Mouse (Mus musculus) heart, adult 2 months (tissue): Measurements from ENCODE around the gene Gm12845. TPM values are rescaled to one million over a fixed set of nuclear protein-coding genes. Genes with fewer than 3 reads are reported as not detected.
A peak's percentile ranks its signal among the peaks of the same experiment; 100 is the strongest.
"Not testable (repeated sequence)": the region's sequence is repeated elsewhere in the genome, so short reads cannot be mapped to it uniquely, and the experiment has no call there.

ENCODE experiments used
- DNase-seq, 2 experiments: peaks; one replicate each; pipeline ENCODE4 v3.0.0; 2021
- H3K27ac ChIP-seq: fragments of 200-600 bp; 2 replicates; pipeline ENCODE4 v1.8.1; 2022
- H3K27me3 ChIP-seq: fragments of 200-500 bp; 2 replicates; pipeline ENCODE4 v1.6.1; 2012; ENCODE audit warnings: mild to moderate bottlenecking, low read length, inconsistent platforms, mixed read lengths; ENCODE audit not compliant: control insufficient read depth, insufficient read depth
- H3K36me3 ChIP-seq: fragments of 200-500 bp; 2 replicates; pipeline ENCODE4 v1.6.1; 2012; ENCODE audit warnings: low read length, inconsistent platforms; ENCODE audit not compliant: control insufficient read depth, insufficient read depth
- H3K4me1 ChIP-seq: fragments of 200-500 bp; 2 replicates; pipeline ENCODE4 v1.6.1; 2011; ENCODE audit warnings: low read length; ENCODE audit not compliant: control insufficient read depth, insufficient read depth
- H3K4me3 ChIP-seq: fragments of 200-600 bp; 2 replicates; pipeline ENCODE4 v1.8.1; 2022
- H3K79me2 ChIP-seq: fragments of 200-500 bp; replicated peaks from 2 replicates; pipeline ENCODE4 v1.6.1; 2012; ENCODE audit warnings: mild to moderate bottlenecking, inconsistent platforms, low read length, moderate library complexity, mixed read lengths; ENCODE audit not compliant: control insufficient read depth, insufficient read depth
- H3K9ac ChIP-seq: fragments of 200-500 bp; 2 replicates; pipeline ENCODE4 v1.6.1; 2012; ENCODE audit warnings: low read depth, mild to moderate bottlenecking, control low read depth, inconsistent platforms, low read length, mixed read lengths
- CTCF ChIP-seq: fragments of 200-600 bp; IDR thresholded peaks from 2 replicates; pipeline ENCODE4 v1.8.1; 2022; ENCODE audit warnings: antibody characterized with exemption, mild to moderate bottlenecking, moderate library complexity
- EP300 ChIP-seq: fragments of 200-500 bp; IDR thresholded peaks from 2 replicates; pipeline ENCODE4 v1.6.1; 2011; ENCODE audit warnings: low read depth, low read length, control low read depth; ENCODE audit not compliant: insufficient read depth
- POLR2A ChIP-seq: fragments of 200-500 bp; IDR thresholded peaks from 2 replicates; pipeline ENCODE4 v1.6.1; 2011; ENCODE audit warnings: mild to moderate bottlenecking, low read depth, low read length, control low read depth; ENCODE audit not compliant: insufficient read depth
- WGBS: fragments of 180-500 bp; shearing (Covaris S2); methylation state at CpG from one replicate; pipeline ENCODE4 v1.1.7; 2018; 5-methylcytosine and 5-hydroxymethylcytosine counted together
- intact Hi-C: fragments of 180-260 bp; cut with DNase I; formaldehyde crosslinking; loops from one replicate; pipeline ENCODE4 v1.15.1; 2025
- polyA plus RNA-seq: library from polyadenylated mRNA; depleted of rRNA; stranded (reverse); fragments of >200 nt; gene quantifications from 2 replicates; pipeline ENCODE4 v1.2.3, GENCODE M21; 2012; rRNA removed
- total RNA-seq, 2 experiments: library from RNA; stranded (reverse); gene quantifications; 2 replicates each; pipeline ENCODE4 v1.2.3; 2021

Gm12845 gene
- total and polyA plus RNA-seq, 3 experiments: not detected

DNA sequence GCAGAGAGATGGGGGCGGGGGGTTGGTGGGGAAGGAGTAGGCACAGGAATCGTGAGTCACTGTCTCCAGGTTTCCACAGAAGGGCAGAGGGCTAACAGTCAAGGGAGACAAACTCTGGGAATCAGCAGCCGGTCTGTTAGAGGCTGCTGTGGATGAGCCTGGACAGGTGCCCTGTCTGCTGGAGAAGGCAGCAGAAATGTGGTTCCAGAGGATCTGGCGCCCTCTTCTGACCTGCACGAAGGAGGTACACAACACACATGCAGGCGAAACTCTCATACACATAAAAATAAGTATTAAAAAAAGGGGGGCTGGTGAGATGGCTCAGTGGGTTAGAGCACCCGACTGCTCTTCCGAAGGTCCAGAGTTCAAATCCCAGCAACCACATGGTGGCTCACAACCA, 13.3 kb downstream of the Gm12845 start:
- 37% methylated on average over 8 of the region's 8 CpGs for WGBS
- no peak overlapping the region for H3K27ac ChIP-seq
- intact Hi-C loops: no loop called here
- H3K4me3 ChIP-seq: no peak overlapping the region
- no peaks in the 10 kb centered on the region for H3K79me2 ChIP-seq
- DNase-seq: no peak
- H3K4me1 ChIP-seq: no peaks in the 10 kb centered on the region
- no peak overlapping the region for H3K9ac ChIP-seq
- H3K27me3 ChIP-seq: no peaks in the 10 kb centered on the region; the same call in 1 of the 2 replicates
- no peaks in the 10 kb centered on the region for H3K36me3 ChIP-seq
- TF ChIP-seq EP300: no peak
- no peak for TF ChIP-seq POLR2A
- no peak for TF ChIP-seq CTCF

GRCm38 (mm10) chr4:117752469-117752868, 28.3 kb downstream of the Gm12845 start:
- DNase-seq, H3K36me3 ChIP-seq, H3K27ac ChIP-seq, intact Hi-C loops, H3K27me3 ChIP-seq, H3K79me2 ChIP-seq, H3K4me3 ChIP-seq, H3K4me1 ChIP-seq, H3K9ac ChIP-seq: not testable (repeated sequence)
- 46% methylated on average over 5 of the region's 5 CpGs for WGBS

DNA sequence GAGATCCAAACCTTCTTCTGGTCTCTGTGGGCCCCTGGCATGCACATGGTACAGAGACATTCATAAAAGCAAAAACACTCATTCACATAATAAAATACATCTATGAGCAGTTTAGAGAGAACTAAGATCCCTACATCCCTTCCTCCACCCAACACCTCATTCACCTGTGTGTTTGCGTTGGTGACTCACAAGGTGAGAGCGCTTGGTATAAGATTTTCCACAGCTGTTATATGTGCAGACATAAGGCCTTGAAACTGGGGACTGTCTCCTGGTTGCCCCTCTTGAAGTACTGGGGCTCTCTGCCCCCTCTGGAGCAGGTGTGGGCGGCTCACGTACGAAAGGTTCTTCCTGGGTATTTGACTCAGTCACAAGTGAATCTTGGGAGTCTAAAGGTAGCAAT, 35.9 kb downstream of the Gm12845 start:
- no peak for TF ChIP-seq CTCF
- TF ChIP-seq POLR2A: no peak
- no peak for TF ChIP-seq EP300
- Histone ChIP-seq H3K27ac (no peak overlapping the region), H3K36me3 (no peaks in the 10 kb centered on the region), H3K4me3 (no peak overlapping the region), H3K4me1 (no peaks in the 10 kb centered on the region), H3K9ac (no peak overlapping the region), H3K79me2 (no peaks in the 10 kb centered on the region), H3K27me3 (no peaks in the 10 kb centered on the region)
- intact Hi-C loops: no loop called here
- no peak for DNase-seq
- WGBS: 89% methylated on average over 5 of the region's 5 CpGs

- TF ChIP-seq CTCF: no peak
- TF ChIP-seq EP300: no peak
- Histone ChIP-seq H3K4me3 (no peak within 1 kb of the TSS), H3K9ac (no peak within 1 kb of the TSS), H3K27ac (no peak within 1 kb of the TSS), H3K27me3 (no peaks in the 10 kb centered on the region), H3K36me3 (no peaks in the 10 kb centered on the region), H3K79me2 (no peaks in the 10 kb centered on the region), H3K4me1 (no peaks in the 10 kb centered on the region)
- no peak for DNase-seq
- intact Hi-C loops: no loop called here
- 81% methylated on average over 11 of the region's 12 CpGs for WGBS
These were observed 41.2 kb downstream of the Gm12845 start, which contains the start of gene Klf17 for GRCm38 (mm10) chr4:117765416-117765815. Klf17 (minus strand) TSS chr4:117765648.

DNA sequence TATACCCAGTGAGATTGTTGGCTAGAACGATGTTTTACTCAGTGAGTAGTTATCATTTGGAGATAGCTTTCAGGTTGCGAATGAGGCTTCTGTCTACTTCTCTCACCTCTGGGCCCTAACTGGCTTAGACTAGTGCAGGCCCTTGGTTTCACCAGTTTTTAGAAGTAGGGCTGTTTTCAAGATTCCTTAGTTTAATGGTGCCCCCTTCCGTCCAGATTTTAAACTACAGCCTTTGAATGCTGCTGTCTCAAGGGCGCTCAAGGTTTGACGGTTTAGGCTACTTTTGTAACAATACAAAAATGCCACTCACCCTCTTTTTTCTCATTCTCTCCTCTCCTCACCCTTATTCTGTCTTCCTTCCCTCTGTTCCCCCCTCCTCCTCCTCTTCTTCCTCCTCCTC, 46.7 kb downstream of the Gm12845 start:
- 15% methylated on average over 5 of the region's 5 CpGs for WGBS
- no peak overlapping the region for H3K4me3 ChIP-seq
- DNase-seq: peak; percentile 15 to 28
- no peaks in the 10 kb centered on the region for H3K36me3 ChIP-seq
- no peak overlapping the region for H3K27ac ChIP-seq
- no peak overlapping the region for H3K9ac ChIP-seq
- intact Hi-C loops: loop anchor here (1.0 to 10.0 kb wide), 2 partner anchors 66 to 496 kb away; no protein-coding TSS in a partner anchor
- H3K27me3 ChIP-seq: no peaks in the 10 kb centered on the region; the same call in 1 of the 2 replicates
- H3K4me1 ChIP-seq: no peaks in the 10 kb centered on the region
- TF ChIP-seq CTCF (peak; percentile 78), EP300 (no peak), POLR2A (no peak)
- H3K79me2 ChIP-seq: no peaks in the 10 kb centered on the region

GRCm38 (mm10) chr4:117772960-117773359, 48.7 kb downstream of the Gm12845 start:
- intact Hi-C loops: loop anchor here (10.0 kb wide), 1 partner anchor 498 kb away; no protein-coding TSS in a partner anchor
- Histone ChIP-seq H3K27ac (no peak overlapping the region), H3K27me3 (no peaks in the 10 kb centered on the region; the same call in 1 of the 2 replicates), H3K4me3 (no peak overlapping the region), H3K9ac (no peak overlapping the region), H3K79me2 (no peaks in the 10 kb centered on the region), H3K36me3 (no peaks in the 10 kb centered on the region), H3K4me1 (no peaks in the 10 kb centered on the region)
- WGBS: 36% methylated on average over 9 of the region's 9 CpGs
- TF ChIP-seq CTCF: no peak
- TF ChIP-seq EP300: no peak
- TF ChIP-seq POLR2A: no peak
- no peak for DNase-seq

Other genes starting within 250 kb of the Gm12845 start
- 10 to 100 TPM; 32.3 to 33.2 TPM for gene Rnf220, start 227.4 kb upstream of the Gm12845 start, total RNA-seq
- 41.4 and 58.5 TPM in 2 replicates for gene Rnf220, start 227.4 kb upstream of the Gm12845 start, polyA plus RNA-seq
- gene Eri3, start 174.0 kb upstream of the Gm12845 start, total RNA-seq: 10 to 100 TPM; 82.0 to 82.2 TPM
- 78.0 and 90.4 TPM in 2 replicates for gene Eri3, start 174.0 kb upstream of the Gm12845 start, polyA plus RNA-seq
- gene Dmap1, start 42.1 kb upstream of the Gm12845 start, total RNA-seq: 10 to 100 TPM; 17.9 to 19.4 TPM
- gene Dmap1, start 42.1 kb upstream of the Gm12845 start, polyA plus RNA-seq: 14.1 and 18.5 TPM in 2 replicates
- not detected for gene Klf17, start 41.2 kb downstream of the Gm12845 start, total RNA-seq
- not detected in 2 replicates for gene Klf17, start 41.2 kb downstream of the Gm12845 start, polyA plus RNA-seq
- 1 to 10 TPM; 2.5 to 3.4 TPM for gene Slc6a9, start 110.1 kb downstream of the Gm12845 start, total RNA-seq
- 6.9 and 9.2 TPM in 2 replicates for gene Slc6a9, start 110.1 kb downstream of the Gm12845 start, polyA plus RNA-seq
- under 1 TPM; 0.09 to 0.18 TPM for gene Ccdc24, start 148.1 kb downstream of the Gm12845 start, total RNA-seq
- gene Ccdc24, start 148.1 kb downstream of the Gm12845 start, polyA plus RNA-seq: 1.1 and 2.0 TPM in 2 replicates
- 1 to 10 TPM; 4.0 to 4.3 TPM for gene B4galt2, start 159.1 kb downstream of the Gm12845 start, total RNA-seq
- gene B4galt2, start 159.1 kb downstream of the Gm12845 start, polyA plus RNA-seq: 8.6 and 9.3 TPM in 2 replicates
- 100 to 1,000 TPM; 109 to 124 TPM for gene Atp6v0b, start 162.9 kb downstream of the Gm12845 start, total RNA-seq
- 279 and 324 TPM in 2 replicates for gene Atp6v0b, start 162.9 kb downstream of the Gm12845 start, polyA plus RNA-seq
- gene Dph2, start 167.6 kb downstream of the Gm12845 start, total RNA-seq: 1 to 10 TPM; 3.0 to 3.9 TPM
- 7.3 and 8.4 TPM in 2 replicates for gene Dph2, start 167.6 kb downstream of the Gm12845 start, polyA plus RNA-seq
- 10 to 100 TPM; 60.8 to 68.4 TPM for gene Ipo13, start 190.6 kb downstream of the Gm12845 start, total RNA-seq
- gene Ipo13, start 190.6 kb downstream of the Gm12845 start, polyA plus RNA-seq: 104 and 108 TPM in 2 replicates
- gene Artn, start 205.4 kb downstream of the Gm12845 start, total RNA-seq: not detected
- 0.09 and 0.23 TPM in 2 replicates for gene Artn, start 205.4 kb downstream of the Gm12845 start, polyA plus RNA-seq